Mouse (Mus musculus) erythroblast, embryonic 14.5 days (primary cell): ENCODE measurements around the gene Sec61a2. TPM values are rescaled to one million over a fixed set of nuclear protein-coding genes. Genes with fewer than 3 reads are reported as not detected.

Experiments used
- H3K27me3 ChIP-seq: 2 replicates; pipeline ENCODE4 v1.6.1; 2012; ENCODE audit warnings: inconsistent platforms; ENCODE audit not compliant: control insufficient read depth
- H3K36me3 ChIP-seq: 2 replicates; pipeline ENCODE4 v1.6.1; 2012; ENCODE audit warnings: mild to moderate bottlenecking, inconsistent platforms; ENCODE audit not compliant: control insufficient read depth
- H3K4me1 ChIP-seq: 2 replicates; pipeline ENCODE4 v1.6.1; 2012; ENCODE audit warnings: inconsistent platforms; ENCODE audit not compliant: control insufficient read depth
- H3K4me3 ChIP-seq: replicated peaks from 2 replicates; pipeline ENCODE3; 2012; ENCODE audit warnings: moderate library complexity, mild to moderate bottlenecking, inconsistent platforms
- H3K9me3 ChIP-seq: 2 replicates; pipeline ENCODE4 v1.6.1; 2012; ENCODE audit warnings: low read length, inconsistent platforms, mixed read lengths; ENCODE audit not compliant: control insufficient read depth
- GATA1 ChIP-seq: IDR thresholded peaks from 2 replicates; pipeline ENCODE4 v1.6.1; 2012; ENCODE audit warnings: low read length, inconsistent platforms, mixed read lengths
- TAL1 ChIP-seq: IDR thresholded peaks from 3 replicates; pipeline ENCODE4 v1.6.1; 2012; ENCODE audit warnings: low read length, inconsistent platforms, mixed read lengths
- polyA plus RNA-seq: library from polyadenylated mRNA; stranded (reverse); fragments of >175 nt; gene quantifications from 2 replicates; pipeline ENCODE4 v1.2.3, GENCODE M21; 2012

The Sec61a2 gene
- polyA plus RNA-seq, 1 experiment, result 0.07 TPM

DNA sequence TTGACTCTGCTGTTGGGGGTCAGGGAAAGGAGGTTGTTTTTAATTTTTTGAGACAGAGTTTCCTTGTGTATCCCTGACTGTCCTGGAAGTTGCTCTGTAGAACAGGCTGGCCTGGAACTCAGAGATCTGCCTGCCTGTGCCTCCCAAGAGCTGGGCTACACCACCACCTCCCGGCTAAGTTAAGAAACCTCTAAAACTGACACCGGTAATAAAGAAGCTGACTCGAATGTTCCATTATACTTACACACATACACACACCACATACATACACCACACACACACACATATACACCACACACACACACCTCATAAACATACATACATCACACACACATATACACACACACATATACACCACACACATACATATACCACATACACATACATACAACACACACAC is 39.7 kb upstream of the Sec61a2 start:
- Histone ChIP-seq H3K36me3 (no peaks in the 10 kb centered on the region; the same call in 1 of the 2 replicates), H3K27me3 (no peaks in the 10 kb centered on the region), H3K4me3 (no peak overlapping the region), H3K4me1 (peaks cover 10% of the 10 kb centered on the region), H3K9me3 (no peaks in the 10 kb centered on the region)
- TF ChIP-seq GATA1 (no peak), TAL1 (no peak)

DNA sequence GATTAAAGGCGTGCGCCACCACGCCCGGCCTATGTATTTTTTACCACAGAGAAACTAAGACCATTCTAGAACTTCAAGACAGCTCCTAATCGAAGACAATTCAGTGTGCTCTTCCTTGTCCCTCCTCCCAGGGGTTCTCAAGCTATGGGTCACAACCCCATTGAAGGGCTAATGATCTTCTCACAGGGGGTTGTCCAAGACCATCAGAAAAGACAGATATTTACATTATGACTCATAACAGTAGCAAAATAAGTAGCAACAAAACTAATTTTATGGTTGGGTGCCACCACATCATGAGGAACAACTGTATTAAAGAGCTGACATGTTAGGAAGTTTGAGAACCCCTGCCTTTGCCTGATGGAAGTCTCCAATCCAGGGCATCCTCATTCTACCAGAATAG is 36.7 kb upstream of the Sec61a2 start:
- TF ChIP-seq TAL1 (no peak), GATA1 (no peak)
- Histone ChIP-seq H3K9me3 (no peaks in the 10 kb centered on the region), H3K36me3 (peaks cover 9% of the 10 kb centered on the region), H3K4me1 (no peaks in the 10 kb centered on the region), H3K4me3 (no peak overlapping the region), H3K27me3 (no peaks in the 10 kb centered on the region)

DNA sequence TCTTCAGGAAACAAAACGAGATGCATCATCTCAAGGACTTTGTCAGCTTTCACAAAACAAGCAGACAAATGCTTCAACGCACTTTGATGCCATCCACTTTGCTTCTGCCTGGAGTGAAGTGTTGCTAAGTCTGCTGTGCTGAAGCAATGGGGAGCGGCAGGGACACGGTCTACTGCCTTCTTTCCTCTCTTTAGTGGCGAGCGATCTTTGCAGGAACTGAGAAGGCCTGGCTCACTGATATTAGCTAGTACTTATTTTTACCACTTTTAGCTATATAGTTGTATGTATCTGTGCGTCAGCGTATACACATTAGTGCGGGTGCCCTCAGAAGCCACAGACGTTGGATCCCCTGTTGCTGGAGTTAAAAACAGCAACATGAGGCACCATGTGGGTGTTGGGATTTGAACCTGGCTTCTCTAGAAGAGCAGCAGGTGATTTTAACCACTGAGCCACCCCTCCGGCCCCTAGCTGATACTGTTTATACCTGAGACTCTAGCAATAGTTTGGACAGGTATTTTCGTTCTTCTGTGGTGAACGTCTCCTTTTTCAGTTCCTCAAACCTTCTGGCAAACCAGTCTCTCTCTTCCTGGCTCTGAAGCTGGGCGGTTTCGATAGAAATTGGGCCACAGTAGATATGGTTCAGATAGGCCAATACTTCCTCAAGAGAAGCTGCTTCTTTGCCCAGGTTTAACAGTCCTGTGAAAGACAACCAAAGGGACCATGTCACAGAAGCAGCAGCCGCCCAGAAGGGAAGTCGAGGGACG is 35.2 kb upstream of the Sec61a2 start:
- Histone ChIP-seq H3K36me3 (peaks cover 9% of the 10 kb centered on the region), H3K27me3 (no peaks in the 10 kb centered on the region), H3K4me1 (no peaks in the 10 kb centered on the region), H3K4me3 (no peak overlapping the region), H3K9me3 (no peaks in the 10 kb centered on the region)
- no peak for TF ChIP-seq GATA1

- no peaks in the 10 kb centered on the region for H3K4me1 ChIP-seq
- H3K36me3 ChIP-seq, result peaks cover 9% of the 10 kb centered on the region
- no peaks in the 10 kb centered on the region for H3K27me3 ChIP-seq
- no peak for TF ChIP-seq TAL1
- H3K9me3 ChIP-seq, result no peaks in the 10 kb centered on the region
- no peak overlapping the region for H3K4me3 ChIP-seq
Measured at GRCm38 (mm10) chr2:5929793-5930192, 34.6 kb upstream of the Sec61a2 start.

GRCm38 (mm10) chr2:5927481-5927880 is 32.2 kb upstream of the Sec61a2 start:
- no peak for TF ChIP-seq TAL1
- TF ChIP-seq GATA1, result no peak

GRCm38 (mm10) chr2:5923786-5924185 is 28.6 kb upstream of the Sec61a2 start:
- H3K36me3 ChIP-seq, result peaks cover 16% of the 10 kb centered on the region
- no peaks in the 10 kb centered on the region for H3K9me3 ChIP-seq
- H3K27me3 ChIP-seq, result no peaks in the 10 kb centered on the region
- H3K4me3 ChIP-seq, result no peak overlapping the region
- no peak for TF ChIP-seq TAL1
- no peak for TF ChIP-seq GATA1
- H3K4me1 ChIP-seq, result no peaks in the 10 kb centered on the region

More at GRCm38 (mm10) chr2:5927481-5927880, 32.2 kb upstream of the Sec61a2 start:
- Histone ChIP-seq H3K4me1 (no peaks in the 10 kb centered on the region), H3K4me3 (no peak overlapping the region), H3K9me3 (no peaks in the 10 kb centered on the region), H3K36me3 (peaks cover 11% of the 10 kb centered on the region), H3K27me3 (no peaks in the 10 kb centered on the region)

GRCm38 (mm10) chr2:5922823-5923222 is 27.6 kb upstream of the Sec61a2 start:
- H3K4me1 ChIP-seq, result no peaks in the 10 kb centered on the region
- no peaks in the 10 kb centered on the region for H3K9me3 ChIP-seq
- TF ChIP-seq TAL1, result no peak
- no peak for TF ChIP-seq GATA1
- no peak overlapping the region for H3K4me3 ChIP-seq
- no peaks in the 10 kb centered on the region for H3K27me3 ChIP-seq
- peaks cover 14% of the 10 kb centered on the region for H3K36me3 ChIP-seq

GRCm38 (mm10) chr2:5911282-5911965 is 16.2 kb upstream of the Sec61a2 start:
- H3K4me1 ChIP-seq, result no peaks in the 10 kb centered on the region
- no peak overlapping the region for H3K4me3 ChIP-seq
- peaks cover 2% of the 10 kb centered on the region; the same call in 1 of the 2 replicates for H3K36me3 ChIP-seq

DNA sequence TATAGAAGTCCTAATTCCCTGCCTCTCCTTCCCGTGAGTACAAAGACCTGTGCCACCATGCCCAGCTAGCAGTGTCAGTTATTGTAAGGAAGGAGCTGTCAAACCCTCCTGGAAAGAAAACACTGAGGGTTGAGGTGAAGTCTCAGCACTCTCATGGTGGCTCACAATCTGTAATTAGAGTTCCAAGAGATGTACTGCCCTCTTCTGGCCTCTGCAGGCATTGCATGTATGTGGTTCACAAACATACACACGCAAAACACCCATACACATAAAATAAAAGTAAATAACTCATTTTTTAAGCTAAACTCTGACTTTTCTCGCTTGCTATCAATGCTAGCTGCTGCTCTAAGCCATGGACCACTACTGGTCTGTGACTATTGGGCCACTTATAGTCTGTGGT is 11.4 kb upstream of the Sec61a2 start:
- TF ChIP-seq GATA1 (no peak), TAL1 (no peak)
- no peak overlapping the region for H3K4me3 ChIP-seq
- no peaks in the 10 kb centered on the region for H3K27me3 ChIP-seq
- no peaks in the 10 kb centered on the region for H3K9me3 ChIP-seq
- H3K36me3 ChIP-seq, result peaks cover 5% of the 10 kb centered on the region; the same call in 1 of the 2 replicates
- H3K4me1 ChIP-seq, result no peaks in the 10 kb centered on the region

More at GRCm38 (mm10) chr2:5911282-5911965, 16.2 kb upstream of the Sec61a2 start:
- H3K9me3 ChIP-seq, result no peaks in the 10 kb centered on the region
- no peak for TF ChIP-seq GATA1
- no peak for TF ChIP-seq TAL1
- H3K27me3 ChIP-seq, result no peaks in the 10 kb centered on the region
